4 mouse cellular contexts compared by ENCODE assay signal in genomic region chr7:45095965-45096364, GRCm38 (mm10). TPM values are rescaled to one million over a fixed set of nuclear protein-coding genes. Genes with fewer than 3 reads are reported as not detected.
DNase-seq lines count a peak whose midpoint lies in the region; TF ChIP-seq lines count a peak whose summit lies in the region.
"Not testable (repeated sequence)": the region's sequence is repeated elsewhere in the genome, so short reads cannot be mapped to it uniquely, and the experiment has no call there.
"Had no signal": no experiment of that assay in that cellular context is flagged by ENCODE, and none has a peak within 500 bp of the region (broad histone marks: within the 10 kb centered on the region; RNA-seq: fewer than 3 reads in every experiment).

No protein-coding gene starts in this region.

- H3K36me3 ChIP-seq in macrophage (ENCODE audit: inconsistent target), result not testable (repeated sequence)

- not testable (repeated sequence) for TF ChIP-seq CTCF in bone marrow macrophage, adult 2 months (IDR thresholded peaks at IDR 0.05; ENCODE audit: low read depth, low read length)

- DNase-seq in heart, adult 11 months, result peak; percentile 90

- not testable (repeated sequence) for TF ChIP-seq POLR2A in bone marrow macrophage, adult 2 months (IDR thresholded peaks at IDR 0.05; ENCODE audit: borderline replicate concordance, low read depth, low read length)

- not testable (repeated sequence) for H3K4me3 ChIP-seq in bone marrow macrophage, adult 2 months (ENCODE audit: insufficient read depth, low read length); macrophage (ENCODE audit: inconsistent target)

- H3K79me2 ChIP-seq in macrophage (ENCODE audit: inconsistent target), result not testable (repeated sequence)

- WGBS in macrophage (ENCODE audit: missing documents), result 96% methylated on average over 14 of the region's 14 CpGs

- H3K4me1 ChIP-seq in bone marrow macrophage, adult 2 months (ENCODE audit: control insufficient read depth, insufficient read depth, low read length), result peaks cover 42% of the 10 kb centered on the region

- peak overlapping the region; percentile 72; the same call in 1 of the 2 replicates for H3K27ac ChIP-seq in bone marrow macrophage, adult 2 months (ENCODE audit: insufficient read depth, low read depth, low read length)
- peak overlapping the region; percentile 60 for H3K27ac ChIP-seq in macrophage

RNA-seq across cellular contexts. Expression of gene Rcn3, which starts 3.9 kb away (rescaled TPM):
- 3.1 and 4.6 TPM in 2 replicates for polyA plus RNA-seq in bone marrow macrophage, adult 2 months (2012; ENCODE audit: insufficient read depth, insufficient read length, missing spikeins)
- total RNA-seq in macrophage (2018; cell fraction: chromatin; rRNA removed), result 10 to 100 TPM in 1 of 26 experiments, 1 to 10 TPM in 2, under 1 TPM in 5, not detected in 18; 0.66 to 79.3 (median 0.84) TPM
- total RNA-seq in macrophage (2018; cell fraction: cytosol; rRNA removed), result 1 to 10 TPM in 17 of 26 experiments, under 1 TPM in 9; 0.47 to 3.4 (median 1.1) TPM
- 10 to 100 TPM in 1 of 26 experiments, 1 to 10 TPM in 3, under 1 TPM in 9, not detected in 13; 0.29 to 14.4 (median 0.74) TPM for total RNA-seq in macrophage (2018; cell fraction: nucleus; rRNA removed)
- 0.67 to 5.1 TPM (median 3.1 TPM) in 3 replicates for polyA plus RNA-seq in macrophage (2018)
- total RNA-seq: G1E had no signal

RNA-seq across cellular contexts. Expression of gene Fcgrt, which starts 7.7 kb away (rescaled TPM):
- polyA plus RNA-seq in bone marrow macrophage, adult 2 months (2012; ENCODE audit: insufficient read depth, insufficient read length, missing spikeins), result 149 and 150 TPM in 2 replicates
- total RNA-seq in macrophage (2018; cell fraction: chromatin; rRNA removed), result 10 to 100 TPM in 14 of 26 experiments, 1 to 10 TPM in 12; 2.2 to 66.1 (median 11.3) TPM
- total RNA-seq in macrophage (2018; cell fraction: cytosol; rRNA removed), result 100 to 1,000 TPM in 13 of 26 experiments, 10 to 100 TPM in 13; 37.8 to 269 (median 128) TPM
- total RNA-seq in macrophage (2018; cell fraction: nucleus; rRNA removed), result 100 to 1,000 TPM in 12 of 26 experiments, 10 to 100 TPM in 14; 41.4 to 267 (median 88.4) TPM
- polyA plus RNA-seq in macrophage (2018), result 84.4 to 284 TPM (median 160 TPM) in 3 replicates
- total RNA-seq: G1E had no signal
- polyA plus RNA-seq: G1E had no signal

RNA-seq across cellular contexts. Expression of gene Rps11, which starts 28.3 kb away (rescaled TPM):
- polyA plus RNA-seq in bone marrow macrophage, adult 2 months (2012; ENCODE audit: insufficient read depth, insufficient read length, missing spikeins), result 1,675 and 1,722 TPM in 2 replicates
- total RNA-seq in macrophage (2018; cell fraction: chromatin; rRNA removed), result 100 to 1,000 TPM in 1 of 26 experiments, 10 to 100 TPM in 25; 12.6 to 209 (median 27.9) TPM
- total RNA-seq in macrophage (2018; cell fraction: cytosol; rRNA removed), result 1,000 to 10,000 TPM in 12 of 26 experiments, 100 to 1,000 TPM in 14; 469 to 1,924 (median 792) TPM
- total RNA-seq in macrophage (2018; cell fraction: nucleus; rRNA removed), result 100 to 1,000 TPM in 14 of 26 experiments, 10 to 100 TPM in 12; 53.1 to 199 (median 101) TPM
- 1,184 to 1,556 TPM (median 1,388 TPM) in 3 replicates for polyA plus RNA-seq in macrophage (2018)

RNA-seq across cellular contexts. Expression of gene Rpl13a, which starts 32.6 kb away (rescaled TPM):
- 1,569 and 1,898 TPM in 2 replicates for polyA plus RNA-seq in bone marrow macrophage, adult 2 months (2012; ENCODE audit: insufficient read depth, insufficient read length, missing spikeins)
- total RNA-seq in macrophage (2018; cell fraction: chromatin; rRNA removed), result 100 to 1,000 TPM in 17 of 26 experiments, 10 to 100 TPM in 9; 38.7 to 450 (median 112) TPM
- 1,000 to 10,000 TPM in 22 of 26 experiments, 100 to 1,000 TPM in 4; 829 to 2,559 (median 1,296) TPM for total RNA-seq in macrophage (2018; cell fraction: cytosol; rRNA removed)
- 100 to 1,000 TPM; 139 to 424 (median 252) TPM for total RNA-seq in macrophage (2018; cell fraction: nucleus; rRNA removed)
- 804 to 2,026 TPM (median 1,578 TPM) in 3 replicates for polyA plus RNA-seq in macrophage (2018)

RNA-seq across cellular contexts. Expression of gene Prrg2, which starts 33.5 kb away (rescaled TPM):
- polyA plus RNA-seq in bone marrow macrophage, adult 2 months (2012; ENCODE audit: insufficient read depth, insufficient read length, missing spikeins), result 22.9 and 23.6 TPM in 2 replicates
- total RNA-seq in macrophage (2018; cell fraction: chromatin; rRNA removed), result 10 to 100 TPM; 14.8 to 59.6 (median 39.2) TPM
- total RNA-seq in macrophage (2018; cell fraction: cytosol; rRNA removed), result 10 to 100 TPM; 22.0 to 50.5 (median 33.5) TPM
- total RNA-seq in macrophage (2018; cell fraction: nucleus; rRNA removed), result 10 to 100 TPM; 16.0 to 74.9 (median 54.3) TPM
- polyA plus RNA-seq in macrophage (2018), result 19.0 to 31.7 TPM (median 28.6 TPM) in 3 replicates
